Mouse (Mus musculus) small intestine, adult 2 months (tissue): ENCODE results near the gene Ezh2.

ENCODE experiments used
- CTCF ChIP-seq: fragments of 200-500 bp; IDR thresholded peaks from 2 replicates; pipeline ENCODE4 v1.5.1; 2012; ENCODE audit warnings: low read depth, mild to moderate bottlenecking, control low read depth, inconsistent platforms, low read length, moderate library complexity, mixed read lengths; ENCODE audit not compliant: insufficient replicate concordance, insufficient read length; ENCODE audit errors: extremely low read depth
- POLR2A ChIP-seq: fragments of 200-500 bp; IDR thresholded peaks from 2 replicates; pipeline ENCODE4 v1.6.1; 2012; ENCODE audit warnings: low read depth, mild to moderate bottlenecking, control low read depth, inconsistent platforms, low read length, moderate library complexity

- no peak for TF ChIP-seq POLR2A
- TF ChIP-seq CTCF: no peak
Measured at GRCm38 (mm10) chr6:47494562-47494961, 100.6 kb downstream of the Ezh2 start.
